Mouse (Mus musculus): ENCODE data around the gene Plod2. TPM values are rescaled to one million over a fixed set of nuclear protein-coding genes. Genes with fewer than 3 reads are reported as not detected.

Gene Plod2
- polyA plus RNA-seq, 1 experiment from 2014 or later, result 68.6 TPM

GRCm38 (mm10) chr9:92560840-92561547 lies 19.0 kb downstream of the Plod2 start:
- Histone ChIP-seq H3K4me1 (ENCODE audit: control insufficient read depth, insufficient read depth, low read length) (peaks cover 28% of the 10 kb centered on the region), H3K36me3 (ENCODE audit: control insufficient read depth, insufficient read depth, low read length) (no peaks in the 10 kb centered on the region), H3K27me3 (replicated peaks; ENCODE audit: control insufficient read depth, insufficient read depth, low read length) (no peaks in the 10 kb centered on the region), H3K9ac (ENCODE audit: low read depth, low read length) (no peak overlapping the region), H3K4me2 (ENCODE audit: low read depth, low read length) (no peak overlapping the region), H3K27ac (replicated peaks; ENCODE audit: low read depth, low read length) (no peak overlapping the region), H3K4me3 (ENCODE audit: low read depth, low read length) (no peak overlapping the region), H3K9me3 (ENCODE audit: control insufficient read depth, low read length) (no peaks in the 10 kb centered on the region)
- 47% methylated on average over 6 of the region's 6 CpGs for WGBS
- peak; percentile 67 for DNase-seq (ENCODE audit: low spot score)
- peak; percentile 51; the same call in 1 of the 2 replicates for ATAC-seq (ENCODE audit: low read depth)

GRCm38 (mm10) chr9:92562416-92562815 lies 20.4 kb downstream of the Plod2 start:
- H3K27ac ChIP-seq (replicated peaks; ENCODE audit: low read depth, low read length), result no peak overlapping the region
- no peak overlapping the region for H3K4me2 ChIP-seq (ENCODE audit: low read depth, low read length)
- no peak overlapping the region for H3K4me3 ChIP-seq (ENCODE audit: low read depth, low read length)
- no peak overlapping the region for H3K9ac ChIP-seq (ENCODE audit: low read depth, low read length)
- no peaks in the 10 kb centered on the region for H3K27me3 ChIP-seq (replicated peaks; ENCODE audit: control insufficient read depth, insufficient read depth, low read length)
- 76% methylated on average over 5 of the region's 5 CpGs for WGBS
- DNase-seq (ENCODE audit: low spot score) (no peak), ATAC-seq (ENCODE audit: low read depth) (no peak)
- H3K9me3 ChIP-seq (ENCODE audit: control insufficient read depth, low read length), result no peaks in the 10 kb centered on the region
- peaks cover 34% of the 10 kb centered on the region for H3K4me1 ChIP-seq (ENCODE audit: control insufficient read depth, insufficient read depth, low read length)
- H3K36me3 ChIP-seq (ENCODE audit: control insufficient read depth, insufficient read depth, low read length), result no peaks in the 10 kb centered on the region

GRCm38 (mm10) chr9:92563306-92563705 lies 21.3 kb downstream of the Plod2 start:
- H3K9me3 ChIP-seq (ENCODE audit: control insufficient read depth, low read length), result no peaks in the 10 kb centered on the region
- WGBS, result 92% methylated on average over 6 of the region's 6 CpGs

DNA sequence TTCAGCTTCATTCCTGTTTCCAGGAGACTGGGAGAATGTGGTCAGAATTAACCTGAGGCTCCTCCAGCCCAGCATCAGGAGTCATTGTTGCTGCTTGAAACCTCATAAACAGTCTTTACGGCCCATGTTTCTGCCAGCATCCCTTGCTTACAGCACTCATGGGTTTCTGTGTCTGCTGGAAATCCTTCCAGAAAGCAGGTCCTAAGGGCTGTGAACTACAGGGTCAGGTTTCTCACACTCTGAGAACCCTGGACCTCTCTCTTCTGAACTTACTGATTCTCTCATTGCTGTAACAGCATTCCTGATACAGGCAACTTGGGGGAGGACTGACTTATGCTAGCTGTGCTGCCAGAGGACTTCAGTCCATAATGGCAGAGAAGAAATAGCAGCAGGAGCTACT lies 22.4 kb downstream of the Plod2 start:
- H3K27me3 ChIP-seq (replicated peaks; ENCODE audit: control insufficient read depth, insufficient read depth, low read length), result no peaks in the 10 kb centered on the region
- H3K4me3 ChIP-seq (ENCODE audit: low read depth, low read length), result no peak overlapping the region
- no peak overlapping the region for H3K27ac ChIP-seq (replicated peaks; ENCODE audit: low read depth, low read length)
- DNase-seq (ENCODE audit: low spot score), result no peak
- 91% methylated on average over 1 of the region's 1 CpGs for WGBS
- H3K4me1 ChIP-seq (ENCODE audit: control insufficient read depth, insufficient read depth, low read length), result peaks cover 31% of the 10 kb centered on the region
- H3K9me3 ChIP-seq (ENCODE audit: control insufficient read depth, low read length), result no peaks in the 10 kb centered on the region
- H3K4me2 ChIP-seq (ENCODE audit: low read depth, low read length), result no peak overlapping the region
- H3K36me3 ChIP-seq (ENCODE audit: control insufficient read depth, insufficient read depth, low read length), result no peaks in the 10 kb centered on the region
- H3K9ac ChIP-seq (ENCODE audit: low read depth, low read length), result no peak overlapping the region
- no peak for ATAC-seq (ENCODE audit: low read depth)

More at GRCm38 (mm10) chr9:92563306-92563705, 21.3 kb downstream of the Plod2 start:
- no peaks in the 10 kb centered on the region for H3K27me3 ChIP-seq (replicated peaks; ENCODE audit: control insufficient read depth, insufficient read depth, low read length)
- ATAC-seq (ENCODE audit: low read depth) (no peak), DNase-seq (ENCODE audit: low spot score) (no peak)
- H3K4me3 ChIP-seq (ENCODE audit: low read depth, low read length), result no peak overlapping the region
- H3K27ac ChIP-seq (replicated peaks; ENCODE audit: low read depth, low read length), result no peak overlapping the region
- no peak overlapping the region for H3K9ac ChIP-seq (ENCODE audit: low read depth, low read length)
- no peak overlapping the region for H3K4me2 ChIP-seq (ENCODE audit: low read depth, low read length)
- H3K36me3 ChIP-seq (ENCODE audit: control insufficient read depth, insufficient read depth, low read length), result no peaks in the 10 kb centered on the region
- H3K4me1 ChIP-seq (ENCODE audit: control insufficient read depth, insufficient read depth, low read length), result peaks cover 34% of the 10 kb centered on the region

DNA sequence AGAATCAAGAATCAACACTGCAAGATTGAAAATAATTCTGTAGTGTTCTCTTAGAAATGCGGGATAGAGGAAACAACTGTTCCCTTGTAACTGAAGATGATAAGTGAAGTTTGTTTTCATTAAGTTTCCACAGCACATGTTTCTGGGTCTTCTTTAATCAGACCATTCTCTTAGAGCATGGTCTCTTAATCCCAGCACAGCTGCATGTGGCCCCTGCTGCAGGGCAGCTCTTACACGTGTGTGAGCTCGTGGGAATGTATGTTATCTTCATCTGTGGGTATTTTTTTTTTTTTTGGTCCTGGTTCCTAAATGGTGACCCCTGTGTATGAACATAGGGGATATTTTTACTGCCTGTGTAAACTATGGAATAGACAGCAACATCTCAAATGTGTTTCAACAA lies 24.2 kb downstream of the Plod2 start:
- 13% methylated on average over 3 of the region's 3 CpGs for WGBS
- peaks cover 13% of the 10 kb centered on the region for H3K4me1 ChIP-seq (ENCODE audit: control insufficient read depth, insufficient read depth, low read length)
- H3K27ac ChIP-seq (replicated peaks; ENCODE audit: low read depth, low read length), result 0 out of 2 replicates have a peak overlapping the region, but pooled peaks have one; percentile 39
- DNase-seq (ENCODE audit: low spot score) (peak; percentile 71), ATAC-seq (ENCODE audit: low read depth) (peak; percentile 55; the same call in 1 of the 2 replicates)
- H3K9ac ChIP-seq (ENCODE audit: low read depth, low read length), result no peak overlapping the region
- H3K4me3 ChIP-seq (ENCODE audit: low read depth, low read length), result no peak overlapping the region
- H3K36me3 ChIP-seq (ENCODE audit: control insufficient read depth, insufficient read depth, low read length), result no peaks in the 10 kb centered on the region
- no peaks in the 10 kb centered on the region for H3K9me3 ChIP-seq (ENCODE audit: control insufficient read depth, low read length)
- H3K27me3 ChIP-seq (replicated peaks; ENCODE audit: control insufficient read depth, insufficient read depth, low read length), result no peaks in the 10 kb centered on the region
- H3K4me2 ChIP-seq (ENCODE audit: low read depth, low read length), result no peak overlapping the region

DNA sequence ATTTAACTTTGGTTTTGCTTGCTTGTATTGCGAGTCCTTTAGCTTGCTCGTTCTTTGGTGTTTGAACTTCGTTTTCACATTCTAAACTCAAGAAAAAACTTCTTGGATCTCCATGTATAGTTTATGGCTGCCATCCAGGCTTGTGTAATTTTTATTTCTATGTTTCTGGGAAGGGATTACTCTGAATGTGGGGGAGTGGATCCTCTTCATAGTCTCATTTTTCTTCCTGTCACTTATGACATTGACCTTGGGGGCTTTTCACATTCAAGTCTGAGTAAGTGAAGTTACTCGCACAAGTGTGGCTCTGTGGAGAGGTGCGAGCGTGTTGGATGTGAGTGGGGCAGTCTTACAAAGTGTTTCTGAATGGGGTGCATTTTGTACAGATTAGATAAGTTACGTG lies 25.5 kb downstream of the Plod2 start:
- no peak overlapping the region for H3K27ac ChIP-seq (replicated peaks; ENCODE audit: low read depth, low read length)
- ATAC-seq (ENCODE audit: low read depth) (no peak), DNase-seq (ENCODE audit: low spot score) (no peak)
- peaks cover 12% of the 10 kb centered on the region for H3K4me1 ChIP-seq (ENCODE audit: control insufficient read depth, insufficient read depth, low read length)
- H3K9me3 ChIP-seq (ENCODE audit: control insufficient read depth, low read length), result no peaks in the 10 kb centered on the region
- H3K4me2 ChIP-seq (ENCODE audit: low read depth, low read length), result no peak overlapping the region
- 79% methylated on average over 7 of the region's 7 CpGs for whole genome bisulfite sequencing
- no peak overlapping the region for H3K4me3 ChIP-seq (ENCODE audit: low read depth, low read length)
- H3K27me3 ChIP-seq (replicated peaks; ENCODE audit: control insufficient read depth, insufficient read depth, low read length), result no peaks in the 10 kb centered on the region
- H3K9ac ChIP-seq (ENCODE audit: low read depth, low read length), result no peak overlapping the region
- no peaks in the 10 kb centered on the region for H3K36me3 ChIP-seq (ENCODE audit: control insufficient read depth, insufficient read depth, low read length)

GRCm38 (mm10) chr9:92568798-92569197 lies 26.8 kb downstream of the Plod2 start:
- H3K27me3 ChIP-seq (replicated peaks; ENCODE audit: control insufficient read depth, insufficient read depth, low read length), result no peaks in the 10 kb centered on the region
- no peak overlapping the region for H3K9ac ChIP-seq (ENCODE audit: low read depth, low read length)
- H3K4me2 ChIP-seq (ENCODE audit: low read depth, low read length), result no peak overlapping the region
- H3K9me3 ChIP-seq (ENCODE audit: control insufficient read depth, low read length), result no peaks in the 10 kb centered on the region
- 91% methylated on average over 3 of the region's 3 CpGs for WGBS
- ATAC-seq (ENCODE audit: low read depth) (no peak), DNase-seq (ENCODE audit: low spot score) (no peak)
- no peaks in the 10 kb centered on the region for H3K36me3 ChIP-seq (ENCODE audit: control insufficient read depth, insufficient read depth, low read length)
- no peak overlapping the region for H3K27ac ChIP-seq (replicated peaks; ENCODE audit: low read depth, low read length)
- H3K4me3 ChIP-seq (ENCODE audit: low read depth, low read length), result no peak overlapping the region
- H3K4me1 ChIP-seq (ENCODE audit: control insufficient read depth, insufficient read depth, low read length), result peaks cover 18% of the 10 kb centered on the region; the same call in 1 of the 2 replicates

DNA sequence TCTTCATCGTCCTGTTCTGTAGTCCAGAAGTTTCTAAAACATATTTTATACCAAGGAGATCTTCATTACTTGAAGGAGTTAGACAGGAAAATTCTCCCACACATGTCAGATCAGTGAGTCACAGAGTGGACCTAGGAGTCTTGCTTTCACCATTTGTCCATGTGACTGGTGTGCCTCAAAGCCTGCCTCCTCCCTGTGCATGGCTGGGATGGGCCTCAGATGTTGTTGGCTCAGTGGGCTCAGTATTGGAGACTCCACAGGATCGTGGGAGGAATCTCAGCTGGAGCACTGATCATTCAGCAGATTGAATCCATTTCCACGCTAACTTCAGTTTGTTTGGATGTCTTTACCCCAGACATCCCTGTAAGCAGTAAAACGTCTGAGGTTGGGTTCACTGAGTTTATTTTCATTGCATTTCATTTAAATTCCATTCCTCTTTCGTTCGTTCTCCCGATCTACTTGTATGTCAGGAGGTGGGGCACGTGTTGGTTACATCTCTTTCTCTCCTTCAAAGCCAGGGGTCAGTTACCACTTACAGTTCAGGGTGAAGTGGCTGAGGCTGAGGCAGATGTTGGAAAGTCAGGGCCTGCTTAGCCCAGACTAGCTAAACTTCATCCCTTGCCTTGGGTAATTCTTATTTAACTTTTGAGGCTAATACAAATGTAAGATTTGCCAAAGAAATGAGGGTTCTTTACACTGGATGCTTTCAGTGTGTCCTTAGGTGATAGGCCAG lies 30.5 kb downstream of the Plod2 start:
- Histone ChIP-seq H3K9ac (ENCODE audit: low read depth, low read length) (no peak overlapping the region), H3K27me3 (replicated peaks; ENCODE audit: control insufficient read depth, insufficient read depth, low read length) (no peaks in the 10 kb centered on the region), H3K9me3 (ENCODE audit: control insufficient read depth, low read length) (no peaks in the 10 kb centered on the region), H3K27ac (replicated peaks; ENCODE audit: low read depth, low read length) (no peak overlapping the region; the same call in 1 of the 2 replicates), H3K4me2 (ENCODE audit: low read depth, low read length) (no peak overlapping the region), H3K4me3 (ENCODE audit: low read depth, low read length) (no peak overlapping the region), H3K36me3 (ENCODE audit: control insufficient read depth, insufficient read depth, low read length) (0 out of 2 replicates have a peak, but pooled peaks cover 6% of the 10 kb centered on the region), H3K4me1 (ENCODE audit: control insufficient read depth, insufficient read depth, low read length) (peaks cover 10% of the 10 kb centered on the region; the same call in 1 of the 2 replicates)
- DNase-seq (ENCODE audit: low spot score) (peak; percentile 50), ATAC-seq (ENCODE audit: low read depth) (no peak)
- WGBS, result 48% methylated on average over 8 of the region's 8 CpGs
